Mouse (Mus musculus) forebrain, embryonic 14.5 days (tissue): ENCODE data around the gene Ccdc88c. TPM values are rescaled to one million over a fixed set of nuclear protein-coding genes. Genes with fewer than 3 reads are reported as not detected.

Source experiments
- ATAC-seq: fragments of 200-750 bp; cut with Nextera tagmentation; 2 replicates; pipeline ENCODE4 v1.8.0; 2017; ENCODE audit warnings: mild to moderate bottlenecking, moderate library complexity
- DNase-seq: peaks from one replicate; pipeline ENCODE4 v3.0.0-alpha.2; 2015; ENCODE audit warnings: low spot score
- H3K27ac ChIP-seq: fragments of 300-500 bp; sonication (generic); 2 replicates; pipeline ENCODE4 v1.5.1; 2014; ENCODE audit warnings: low read depth, mild to moderate bottlenecking, control low read depth, low read length, moderate library complexity
- H3K27me3 ChIP-seq: fragments of 300-500 bp; sonication (generic); replicated peaks from 2 replicates; pipeline ENCODE4 v1.6.1; 2014; ENCODE audit warnings: low read length, control low read depth, mixed read lengths; ENCODE audit not compliant: control insufficient read depth, insufficient read depth
- H3K36me3 ChIP-seq: fragments of 300-500 bp; sonication (generic); 2 replicates; pipeline ENCODE4 v1.6.1; 2014; ENCODE audit warnings: low read length, control low read depth; ENCODE audit not compliant: control insufficient read depth, insufficient read depth
- H3K4me1 ChIP-seq: fragments of 300-500 bp; sonication (generic); 2 replicates; pipeline ENCODE4 v1.6.1; 2014; ENCODE audit warnings: antibody characterized with exemption, low read length, control low read depth; ENCODE audit not compliant: control insufficient read depth, insufficient read depth
- H3K4me2 ChIP-seq: fragments of 300-500 bp; sonication (generic); 2 replicates; pipeline ENCODE4 v1.6.1; 2014; ENCODE audit warnings: mild to moderate bottlenecking, control low read depth, low read length
- H3K4me3 ChIP-seq: fragments of 300-500 bp; sonication (generic); 2 replicates; pipeline ENCODE4 v1.5.1; 2014; ENCODE audit warnings: low read depth, low read length, control low read depth
- H3K9ac ChIP-seq: fragments of 300-500 bp; sonication (generic); 2 replicates; pipeline ENCODE4 v1.6.1; 2014; ENCODE audit warnings: mild to moderate bottlenecking, low read length, control low read depth, moderate library complexity
- H3K9me3 ChIP-seq: fragments of 300-500 bp; sonication (generic); replicated peaks from 2 replicates; pipeline ENCODE4 v1.6.1; 2016; ENCODE audit warnings: low read length, control low read depth, mixed read lengths; ENCODE audit not compliant: control insufficient read depth
- WGBS: fragments of 180-500 bp; shearing (Covaris S2); extraction: QIAGEN DNeasy Blood & Tissue Kit; methylation state at CpG from one replicate; pipeline ENCODE4 v1.1.7; 2014; 5-methylcytosine and 5-hydroxymethylcytosine counted together
- microRNA counts: library from miRNA; unstranded; fragments of <30 nt; microRNA quantifications from one replicate; lab custom pipeline; 2016
- microRNA-seq: library from miRNA; unstranded; fragments of <30 nt; microRNA quantifications from one replicate; pipeline ENCODE4, GENCODE M21; 2016
- polyA plus RNA-seq: library from polyadenylated mRNA; unstranded; fragments of >200 nt; fragmentation: Nextera tagmentation; extraction: Ambion mirVana; gene quantifications from 2 replicates; pipeline ENCODE4 v1.2.1, GENCODE M21; 2014

Gene Ccdc88c
- polyA plus RNA-seq, 1 experiment from 2014 or later: 11.6 TPM

DNA sequence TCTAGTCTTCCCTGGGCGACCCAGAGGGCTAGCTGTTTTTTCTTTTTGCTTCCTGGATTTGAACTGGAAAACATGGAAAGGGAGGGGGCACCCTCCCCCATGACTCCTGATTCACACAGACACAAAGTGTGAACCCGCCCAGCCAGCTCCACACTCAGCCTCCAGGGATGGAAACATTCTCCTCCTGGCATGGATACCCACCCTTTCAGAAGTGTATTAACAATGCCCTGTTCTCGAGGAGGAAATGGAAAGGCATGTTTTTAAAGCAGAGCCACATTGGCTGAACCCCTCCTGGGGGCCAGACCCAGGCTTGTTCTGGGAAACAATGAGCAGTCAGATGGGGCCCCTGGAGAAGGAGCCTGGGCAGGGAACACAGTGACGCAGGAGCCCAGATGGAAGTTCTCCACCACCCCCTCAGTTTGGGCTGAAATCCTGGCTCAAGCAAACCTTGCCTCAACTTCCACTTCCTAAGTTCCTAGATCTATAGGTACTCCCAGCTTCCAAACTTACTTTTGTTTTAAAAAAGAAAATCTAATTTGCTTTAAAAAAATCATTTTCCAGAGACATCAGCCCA is 160.7 kb downstream of the Ccdc88c start:
- no peak overlapping the region for H3K9ac ChIP-seq
- no peaks in the 10 kb centered on the region for H3K9me3 ChIP-seq
- no peak overlapping the region for H3K4me3 ChIP-seq
- H3K27me3 ChIP-seq: no peaks in the 10 kb centered on the region
- peaks cover 4% of the 10 kb centered on the region; the same call in 1 of the 2 replicates for H3K4me1 ChIP-seq
- DNase-seq: no peak
- no peak overlapping the region for H3K27ac ChIP-seq
- H3K4me2 ChIP-seq: no peak overlapping the region
- WGBS: 56% methylated on average over 4 of the region's 4 CpGs
- no peak for ATAC-seq
- no peaks in the 10 kb centered on the region for H3K36me3 ChIP-seq

DNA sequence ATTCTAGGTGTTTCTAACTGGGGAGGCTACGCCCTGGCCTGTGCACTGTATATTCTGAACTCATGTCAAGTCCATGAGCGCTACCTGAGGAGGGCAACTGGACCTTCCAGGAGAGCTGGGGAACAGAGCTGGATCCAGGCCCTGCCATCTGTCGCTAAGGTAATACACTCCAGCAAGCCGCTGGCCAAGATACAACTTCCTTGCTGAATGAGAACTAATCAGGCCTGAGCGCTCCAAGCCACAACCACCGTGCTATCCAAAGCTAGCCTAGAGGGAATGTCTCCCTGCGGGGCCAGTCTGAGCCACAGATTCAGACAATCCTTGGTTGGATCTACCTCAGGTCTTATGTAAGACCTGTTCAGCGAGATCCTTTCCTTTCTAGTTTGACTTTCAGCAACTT is 161.8 kb downstream of the Ccdc88c start:
- H3K27me3 ChIP-seq: no peaks in the 10 kb centered on the region
- WGBS: 86% methylated on average over 8 of the region's 8 CpGs
- ATAC-seq (no peak), DNase-seq (no peak)
- H3K4me2 ChIP-seq: no peak overlapping the region
- no peaks in the 10 kb centered on the region for H3K9me3 ChIP-seq
- no peak overlapping the region for H3K9ac ChIP-seq
- H3K4me1 ChIP-seq: peaks cover 4% of the 10 kb centered on the region; the same call in 1 of the 2 replicates
- H3K36me3 ChIP-seq: no peaks in the 10 kb centered on the region
- no peak overlapping the region for H3K4me3 ChIP-seq
- no peak overlapping the region for H3K27ac ChIP-seq

DNA sequence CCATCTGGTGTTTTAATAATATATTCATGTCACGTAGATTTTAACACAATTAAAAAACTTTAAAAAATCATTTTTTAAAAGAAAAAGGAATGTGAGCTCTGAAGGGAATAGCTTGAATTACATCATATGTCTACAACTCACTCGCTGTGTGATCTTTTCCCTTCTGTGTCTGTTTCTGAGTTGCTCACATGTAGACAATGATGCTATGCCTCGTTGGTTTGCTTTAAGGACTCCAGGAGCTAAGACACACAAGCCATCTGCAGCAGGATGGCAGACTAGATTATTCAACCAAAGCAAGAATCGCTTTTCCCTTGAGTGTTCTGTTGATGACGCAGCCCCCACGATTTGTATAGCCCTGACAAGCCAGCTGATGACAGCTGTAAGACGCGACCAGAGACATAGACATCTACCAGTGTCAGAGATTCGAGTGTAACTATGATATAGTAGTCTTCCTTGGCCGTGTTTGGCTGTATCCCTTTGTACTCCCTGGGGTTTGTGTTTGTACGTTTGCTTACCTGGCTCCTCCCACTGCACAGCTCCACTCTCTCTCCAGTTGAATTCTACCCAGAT is 163.3 kb downstream of the Ccdc88c start:
- no peak overlapping the region for H3K9ac ChIP-seq
- H3K4me3 ChIP-seq: no peak overlapping the region
- H3K9me3 ChIP-seq: no peaks in the 10 kb centered on the region
- H3K4me1 ChIP-seq: peaks cover 4% of the 10 kb centered on the region; the same call in 1 of the 2 replicates
- ATAC-seq (no peak), DNase-seq (no peak)
- no peaks in the 10 kb centered on the region for H3K27me3 ChIP-seq
- no peak overlapping the region for H3K27ac ChIP-seq
- 77% methylated on average over 11 of the region's 11 CpGs for WGBS
- H3K36me3 ChIP-seq: no peaks in the 10 kb centered on the region
- H3K4me2 ChIP-seq: no peak overlapping the region

DNA sequence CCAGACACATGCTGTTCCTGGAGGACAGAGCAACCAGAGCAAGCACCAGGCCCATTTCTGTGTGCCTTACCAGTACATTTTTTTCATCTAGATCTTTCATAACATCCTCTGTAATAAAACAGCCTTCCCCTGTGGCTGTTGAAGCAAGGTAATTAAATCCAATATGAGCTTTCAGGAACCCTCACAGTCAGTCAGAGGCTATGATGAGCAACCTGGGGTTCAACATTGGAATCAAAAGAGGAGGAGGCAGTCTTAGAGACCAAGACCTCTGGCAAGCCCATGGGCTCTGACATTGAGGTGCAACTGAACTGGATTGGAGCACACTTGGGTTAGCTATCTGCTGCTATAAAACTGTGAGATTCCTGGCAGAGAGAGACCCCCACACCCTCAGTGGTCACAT is 163.8 kb downstream of the Ccdc88c start:
- H3K4me3 ChIP-seq: no peak overlapping the region
- H3K27me3 ChIP-seq: no peaks in the 10 kb centered on the region
- no peak overlapping the region for H3K4me2 ChIP-seq
- H3K9me3 ChIP-seq: no peaks in the 10 kb centered on the region
- H3K4me1 ChIP-seq: peaks cover 4% of the 10 kb centered on the region; the same call in 1 of the 2 replicates
- ATAC-seq (no peak), DNase-seq (no peak)
- H3K27ac ChIP-seq: no peak overlapping the region
- H3K9ac ChIP-seq: no peak overlapping the region
- H3K36me3 ChIP-seq: no peaks in the 10 kb centered on the region

DNA sequence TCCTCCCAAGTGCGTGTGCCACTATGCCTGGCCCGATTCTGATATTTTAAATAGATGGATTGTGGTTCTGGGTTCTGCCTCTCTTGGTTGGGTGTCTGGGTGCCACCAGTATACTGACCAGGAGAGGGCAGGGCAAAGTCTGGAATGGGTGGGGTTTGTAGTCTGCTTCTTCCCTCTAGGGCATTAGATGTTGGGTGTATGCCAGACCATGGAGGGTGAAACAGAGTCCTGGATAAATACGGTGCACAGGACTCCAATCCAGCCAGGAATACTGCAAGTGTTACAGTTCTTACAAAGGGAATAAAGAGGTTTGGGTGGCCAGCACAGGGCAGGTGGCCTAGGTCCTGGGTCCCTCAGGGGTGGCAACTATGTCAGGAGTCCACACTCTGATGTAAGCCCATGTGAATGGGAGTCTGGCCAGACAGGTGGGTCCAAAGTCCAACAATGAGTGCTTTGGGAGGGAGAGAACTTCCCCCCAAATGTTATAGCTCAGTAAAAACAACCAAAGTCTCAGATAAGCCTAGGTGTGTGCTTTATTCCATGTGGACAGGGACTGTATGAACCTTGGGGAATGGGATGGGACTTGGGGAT is 165.9 kb downstream of the Ccdc88c start:
- H3K27ac ChIP-seq: no peak overlapping the region
- no peaks in the 10 kb centered on the region for H3K36me3 ChIP-seq
- no peaks in the 10 kb centered on the region for H3K9me3 ChIP-seq
- peaks cover 1% of the 10 kb centered on the region; the same call in 1 of the 2 replicates for H3K4me1 ChIP-seq
- no peaks in the 10 kb centered on the region for H3K27me3 ChIP-seq
- WGBS: 87% methylated on average over 3 of the region's 3 CpGs
- ATAC-seq (no peak), DNase-seq (no peak)
- H3K9ac ChIP-seq: no peak overlapping the region
- no peak overlapping the region for H3K4me3 ChIP-seq
- no peak overlapping the region for H3K4me2 ChIP-seq

DNA sequence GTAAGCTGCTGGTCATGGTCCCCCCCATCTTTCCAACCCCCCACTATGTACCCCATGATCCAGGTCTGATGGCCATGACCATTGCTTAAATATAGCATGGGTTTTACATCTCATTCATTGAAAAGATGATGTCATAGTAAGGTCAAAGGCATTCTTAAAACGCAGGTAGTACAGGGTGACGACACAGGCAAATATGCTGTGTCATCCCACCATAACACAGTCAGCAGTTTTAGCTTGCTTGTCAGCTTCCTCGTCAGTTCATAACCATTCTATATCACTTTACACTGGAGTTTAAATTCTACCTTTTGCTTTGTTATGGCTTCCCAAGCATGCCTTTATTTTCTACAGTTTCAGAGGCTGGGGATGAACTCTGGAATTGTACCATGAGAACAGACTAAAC is 166.6 kb downstream of the Ccdc88c start:
- Histone ChIP-seq H3K4me3 (no peak overlapping the region), H3K36me3 (no peaks in the 10 kb centered on the region), H3K9me3 (no peaks in the 10 kb centered on the region), H3K4me1 (no peaks in the 10 kb centered on the region), H3K27ac (no peak overlapping the region), H3K4me2 (no peak overlapping the region), H3K27me3 (no peaks in the 10 kb centered on the region), H3K9ac (no peak overlapping the region)
- ATAC-seq (no peak), DNase-seq (no peak)
- 94% methylated on average over 3 of the region's 3 CpGs for WGBS

MicroRNAs within 50 kb of the gene (microRNA counts, 519-probe panel; counts per million panel counts)
- not detected for microRNA mmu-miR-1190 (lab: Ali Mortazavi, UCI)

Small RNA genes within 50 kb of the gene (microRNA-seq; reads per million reads assigned to microRNA genes)
- gene Mir1190: not detected

Other genes with a start within 250 kb of the Ccdc88c start
- 2.7 and 3.8 TPM in 2 replicates for gene Dglucy, start 250.0 kb downstream of the Ccdc88c start, polyA plus RNA-seq
- 0.55 and 0.84 TPM in 2 replicates for gene Gpr68, start 120.9 kb downstream of the Ccdc88c start, polyA plus RNA-seq
- 27.5 and 35.0 TPM in 2 replicates for gene Ppp4r3a, start 54.6 kb upstream of the Ccdc88c start, polyA plus RNA-seq